Mouse (Mus musculus): ENCODE measurements around the gene Nbas.

The Nbas gene

DNA sequence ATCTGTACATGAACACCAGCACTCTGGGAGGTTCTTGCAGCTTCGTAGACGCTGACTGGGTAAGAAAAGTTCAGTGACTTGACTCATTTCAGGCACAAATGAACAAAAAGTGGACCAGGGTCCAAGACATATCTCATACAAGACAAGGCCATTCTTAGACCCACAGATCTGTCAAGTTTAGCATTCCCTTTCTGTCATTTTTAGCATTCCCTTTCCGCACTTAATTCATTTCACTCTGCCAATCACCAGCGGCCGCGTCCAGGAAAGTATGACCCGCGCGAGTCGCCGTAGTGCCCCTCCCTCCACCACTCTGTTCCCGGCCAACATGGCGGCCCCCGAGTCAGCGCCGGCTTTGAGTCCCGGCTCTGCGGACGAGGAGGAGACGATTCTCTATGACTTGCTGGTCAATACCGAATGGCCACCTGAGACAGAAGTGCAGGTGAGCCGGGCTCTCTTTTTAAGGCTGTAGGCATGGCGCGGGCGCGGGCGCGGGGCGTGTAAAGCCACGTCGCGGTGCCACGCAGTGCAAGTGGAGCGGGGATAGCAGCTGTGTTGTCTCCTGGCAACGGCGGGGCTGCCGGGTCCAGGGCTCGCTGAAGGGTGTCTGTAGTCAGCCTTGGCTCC lies at the start of gene Nbas:
TSS of gene Nbas (plus strand) at position 308 of the 624 bp plus-strand sequence.
- peak; percentile 91 for DNase-seq

DNA sequence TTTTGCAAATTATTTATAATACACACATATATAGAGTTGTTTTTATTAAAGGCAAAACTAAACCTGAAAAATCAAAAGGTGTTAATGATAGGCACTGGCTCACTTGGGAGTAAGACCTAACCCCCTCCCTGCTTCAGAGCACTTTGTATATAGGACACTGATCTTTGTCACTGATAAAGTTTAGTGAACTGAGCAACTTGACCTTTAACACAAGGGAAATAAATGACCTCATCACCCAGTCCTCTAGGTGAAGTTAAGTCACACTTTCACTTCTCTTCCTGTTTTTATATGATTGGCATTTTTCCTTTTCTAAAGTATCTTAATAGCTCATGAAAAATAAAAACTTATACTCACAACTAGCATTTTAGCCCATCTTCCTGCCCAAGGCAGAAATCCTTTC lies 26.5 kb upstream of the Nbas start:
- DNase-seq: no peak

- DNase-seq: peak; percentile 84
Observed at GRCm38 (mm10) chr12:13248691-13249572, 20.0 kb upstream of the Nbas start, which contains the start of gene Ddx1. Gene Ddx1 (minus strand): TSS chr12:13249213.

DNA sequence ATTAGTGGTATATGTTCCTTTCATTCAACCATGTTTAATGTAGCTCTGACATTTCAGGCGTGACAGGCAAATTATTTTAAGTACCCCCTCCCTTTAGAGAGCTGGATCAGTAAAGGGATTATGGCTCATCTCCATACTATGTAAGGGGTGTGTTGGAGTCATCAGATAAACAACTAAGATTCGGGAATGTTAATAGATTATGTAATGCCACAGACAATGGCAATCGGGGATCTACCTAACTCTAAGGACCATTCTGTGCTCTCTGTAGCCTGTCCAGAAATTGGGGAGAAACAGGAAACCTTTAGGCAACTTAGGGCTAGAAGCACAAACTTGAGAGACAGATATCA lies 19.4 kb upstream of the Nbas start:
- DNase-seq: no peak

DNA sequence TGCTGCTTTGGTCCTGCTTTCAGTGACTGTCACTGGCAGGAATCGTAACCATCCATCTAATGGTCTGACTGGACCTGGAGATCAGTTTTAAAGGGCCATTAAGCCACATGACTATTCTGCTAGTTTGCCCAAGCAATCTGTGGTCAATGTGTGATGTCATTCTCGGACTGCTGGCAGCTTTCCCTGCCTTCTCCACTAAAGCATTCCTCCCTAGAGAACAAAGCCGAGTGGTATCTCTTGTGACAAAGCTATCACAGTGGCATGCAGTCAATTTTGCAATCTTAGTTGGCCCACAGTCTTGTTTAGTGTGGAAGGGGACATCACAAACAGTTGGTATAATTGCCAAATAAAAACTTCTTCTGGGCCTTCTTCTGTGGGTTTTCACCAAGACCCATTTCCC lies 13.9 kb upstream of the Nbas start:
- DNase-seq: no peak

- no peak for DNase-seq
Observed at GRCm38 (mm10) chr12:13255701-13256100, 13.2 kb upstream of the Nbas start.

DNA sequence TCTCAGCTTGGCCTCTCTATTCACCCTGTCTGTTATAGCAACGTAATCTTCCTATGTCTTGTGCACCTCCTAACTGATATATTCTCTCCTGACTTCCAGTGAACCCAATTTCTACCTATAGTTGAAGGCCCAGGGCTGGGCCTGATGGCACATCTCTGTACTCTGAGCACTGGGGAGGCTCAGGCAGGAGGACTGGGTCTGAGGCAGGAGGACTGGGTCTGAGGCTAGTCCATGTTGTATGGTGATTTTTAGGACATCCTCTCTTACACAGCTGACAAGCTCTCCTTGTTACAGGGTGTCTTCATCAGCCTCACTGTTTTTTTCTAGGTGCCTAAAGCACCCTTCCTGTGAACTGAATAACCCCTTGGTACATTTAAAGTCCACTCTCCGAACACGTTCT lies 521 bp upstream of the Nbas start:
- DNase-seq: no peak

DNA sequence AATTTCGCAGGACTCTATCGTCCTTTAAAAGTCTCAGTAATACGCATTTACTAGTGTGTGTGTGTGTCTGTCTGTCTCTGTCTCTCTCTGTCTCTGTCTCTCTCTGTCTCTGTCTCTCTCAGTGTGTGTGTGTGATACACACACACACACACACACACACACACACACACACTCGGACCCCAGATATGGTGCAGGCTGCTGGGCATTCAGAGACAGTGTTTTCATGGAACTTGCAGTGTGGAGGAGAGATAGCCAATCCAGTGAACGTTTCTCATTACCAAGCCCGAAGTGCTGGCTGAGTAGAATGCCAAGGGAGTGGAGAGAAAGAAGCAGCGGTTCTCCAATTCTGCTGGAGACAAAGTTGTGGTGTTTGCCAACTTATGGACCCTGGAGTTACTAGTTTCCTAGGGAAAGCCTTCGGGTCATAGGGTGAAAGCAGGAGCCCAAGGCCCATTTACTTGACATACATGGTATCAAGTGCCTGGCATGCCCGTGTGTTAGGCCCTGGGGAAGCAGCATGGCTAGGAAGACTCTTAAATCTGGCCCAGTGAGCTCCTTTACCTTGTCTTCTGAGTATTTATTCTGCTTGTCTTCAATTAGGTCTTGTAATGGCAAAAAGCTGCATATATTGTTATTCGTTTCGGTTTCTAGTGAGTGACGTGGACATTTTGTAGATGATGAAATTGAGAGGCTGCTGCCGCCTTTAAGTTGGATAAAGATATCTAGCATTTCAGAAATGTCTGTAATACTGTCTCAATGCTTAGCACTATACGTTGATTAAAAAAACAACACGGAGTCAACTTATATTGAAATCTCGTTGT lies 847 bp downstream of the Nbas start:
- DNase-seq: no peak

- DNase-seq: no peak
Observed at GRCm38 (mm10) chr12:13291453-13291852, 22.5 kb downstream of the Nbas start.

DNA sequence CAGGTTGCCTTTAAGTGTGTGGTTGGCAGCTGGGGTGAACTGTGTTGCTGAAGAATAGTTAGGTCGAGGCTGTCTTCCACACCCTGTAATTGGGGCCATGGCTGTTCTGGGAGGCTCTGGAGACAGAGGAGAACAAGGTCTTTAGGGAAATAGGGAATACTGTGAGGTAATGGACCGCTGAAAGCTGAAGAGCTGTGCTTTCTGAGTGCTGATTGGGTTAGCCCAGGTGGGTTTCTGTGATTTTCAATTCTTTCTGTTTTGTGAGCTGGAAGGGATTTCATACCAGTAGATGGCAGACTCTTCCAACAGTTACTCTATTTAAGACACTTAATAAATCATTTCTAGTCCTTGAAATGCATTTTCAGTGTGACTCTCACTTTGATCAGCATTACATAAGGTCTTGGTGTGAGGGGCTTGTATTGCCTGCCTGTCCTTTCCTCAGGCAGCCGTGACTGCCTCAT lies 24.5 kb downstream of the Nbas start:
- no peak for DNase-seq

DNA sequence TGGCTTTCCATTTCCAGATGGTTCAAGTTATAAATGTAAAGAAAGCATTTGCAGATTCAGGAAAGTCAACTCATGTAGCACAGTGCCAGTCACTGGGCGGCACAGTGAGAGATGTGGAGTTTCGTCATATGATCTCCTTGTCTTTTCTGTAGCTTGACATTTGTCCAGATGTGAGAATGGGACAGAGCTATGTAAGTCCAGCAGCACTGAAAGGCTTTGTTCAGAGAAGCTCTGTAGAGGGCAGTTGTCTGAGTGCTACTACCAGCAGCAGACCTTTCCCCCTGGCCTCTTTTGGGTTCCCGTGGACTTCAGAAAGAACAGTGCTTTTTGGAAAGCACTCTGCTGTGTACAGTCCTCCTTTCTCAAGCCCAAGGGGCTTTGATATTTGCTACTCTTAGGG lies 34.1 kb downstream of the Nbas start:
- DNase-seq: peak; percentile 39

GRCm38 (mm10) chr12:13313966-13314365 lies 45.0 kb downstream of the Nbas start:
- no peak for DNase-seq

- no peak for DNase-seq
Observed at GRCm38 (mm10) chr12:13314384-13314783, 45.5 kb downstream of the Nbas start.

- DNase-seq: no peak
Observed at GRCm38 (mm10) chr12:13315081-13315480, 46.1 kb downstream of the Nbas start.

DNA sequence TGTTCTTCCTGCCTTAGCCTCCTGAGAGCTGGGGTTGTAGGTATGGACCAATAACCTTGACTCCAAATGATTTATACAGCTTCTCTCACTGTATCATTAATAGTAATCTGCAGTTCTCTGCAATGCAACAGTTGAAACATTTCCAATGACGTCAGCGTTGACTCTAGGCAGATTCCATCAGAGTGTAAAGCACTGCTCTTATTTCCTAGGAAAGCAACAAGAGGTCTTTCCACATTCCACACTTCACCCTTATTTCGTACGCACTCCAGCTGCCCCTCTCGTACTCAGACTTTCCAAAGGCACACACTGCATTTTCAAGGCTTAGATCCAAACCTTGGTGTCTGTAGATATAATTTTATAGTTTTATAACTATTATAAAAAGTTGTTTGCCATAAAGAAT lies 73.6 kb downstream of the Nbas start:
- no peak for DNase-seq

GRCm38 (mm10) chr12:13356201-13356600 lies 87.3 kb downstream of the Nbas start:
- DNase-seq: no peak

DNA sequence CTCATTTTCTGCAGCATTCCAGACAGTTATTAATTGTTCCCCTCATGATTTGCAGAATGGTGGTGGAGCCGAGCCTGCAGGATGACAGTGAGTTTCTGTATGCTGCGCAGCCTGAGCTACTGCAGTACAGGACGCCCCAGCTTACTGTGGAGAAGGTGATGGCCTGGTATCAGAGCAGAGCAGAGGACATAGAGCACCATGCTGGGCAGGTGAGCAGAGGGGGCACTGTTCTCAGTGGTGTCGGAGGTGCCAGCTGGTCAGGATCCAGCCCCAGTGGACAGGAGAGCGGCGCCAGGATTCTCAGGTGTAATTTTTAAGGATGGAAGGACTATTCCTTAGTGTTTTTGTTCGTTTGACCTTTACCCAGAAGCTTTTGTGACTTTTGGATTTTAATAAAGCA lies 87.8 kb downstream of the Nbas start:
- DNase-seq: no peak

DNA sequence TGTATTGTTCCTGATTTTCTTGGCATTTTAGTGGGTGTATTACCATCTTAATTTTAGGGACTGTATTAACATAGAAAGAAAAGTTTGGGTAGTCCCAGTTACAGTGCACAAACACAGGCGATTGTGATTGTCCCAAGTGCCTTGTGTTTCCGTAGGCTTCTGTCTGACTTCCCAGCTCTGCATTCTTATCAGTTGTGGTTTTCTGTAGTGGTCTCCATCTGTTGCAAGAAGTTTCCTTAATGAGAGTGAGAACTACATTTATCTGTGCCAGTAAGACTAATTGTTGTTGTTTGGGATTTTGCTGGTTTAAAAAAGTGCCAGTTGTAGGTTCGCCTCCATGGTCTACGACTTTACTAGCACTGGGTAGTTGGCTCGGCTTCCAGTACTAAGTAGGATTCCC lies 88.3 kb downstream of the Nbas start:
- DNase-seq: no peak

- no peak for DNase-seq
Observed at GRCm38 (mm10) chr12:13358849-13359248, 89.9 kb downstream of the Nbas start.

DNA sequence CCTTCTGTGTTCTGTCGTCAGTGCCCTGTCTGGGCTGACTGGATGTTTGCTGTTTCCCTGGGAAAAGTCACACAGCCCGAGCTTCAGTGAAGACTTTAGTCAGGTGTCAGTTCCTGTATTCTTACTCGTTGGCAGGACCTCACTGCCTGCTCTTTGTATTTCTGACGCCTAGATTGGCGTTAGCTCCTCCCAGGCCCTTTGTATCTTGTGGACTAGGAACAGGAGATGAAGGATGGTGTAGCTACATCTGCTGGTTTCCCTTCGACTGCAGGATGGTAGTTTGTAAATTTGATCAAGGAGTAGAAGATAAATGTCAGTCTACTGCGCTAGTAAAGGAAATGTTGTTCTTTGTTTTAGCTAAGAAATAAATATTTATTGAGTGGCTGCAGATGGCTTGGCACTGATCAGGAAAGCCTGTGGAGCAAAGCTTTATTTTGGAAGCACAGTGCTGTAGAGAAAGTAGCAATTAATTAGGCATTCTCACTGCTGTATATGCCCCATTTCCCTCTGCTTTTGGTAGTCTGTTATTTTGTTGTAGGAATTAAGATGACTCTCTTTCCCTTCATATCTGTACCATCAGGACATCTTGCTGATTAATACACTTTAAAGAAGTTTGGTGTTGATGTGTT lies 91.4 kb downstream of the Nbas start:
- DNase-seq: no peak

- no peak for DNase-seq
Observed at GRCm38 (mm10) chr12:13381580-13381979, 112.6 kb downstream of the Nbas start.

- DNase-seq: no peak
Observed at GRCm38 (mm10) chr12:13382046-13382445, 113.1 kb downstream of the Nbas start.

GRCm38 (mm10) chr12:13389644-13390043 lies 120.7 kb downstream of the Nbas start:
- no peak for DNase-seq
